Mouse (Mus musculus) stomach, postnatal 0 days (tissue): ENCODE measurements around the gene Kif23.

Source experiments
- CTCF ChIP-seq: IDR thresholded peaks from 2 replicates; pipeline ENCODE4 v1.5.1; 2016; ENCODE audit warnings: antibody characterized with exemption, low read depth, mild to moderate bottlenecking, moderate library complexity
- EP300 ChIP-seq: optimal IDR thresholded peaks from 2 replicates; pipeline ENCODE3; 2016; ENCODE audit warnings: antibody characterized with exemption

GRCm38 (mm10) chr9:61914203-61914916, 32.2 kb downstream of the Kif23 start, which contains the start of gene Rplp1:
- no peak for TF ChIP-seq CTCF
- TF ChIP-seq EP300, result no peak
